Mouse (Mus musculus) layer of hippocampus, postnatal 36 days (tissue): ENCODE measurements around the gene Adtrp. TPM values are rescaled to one million over a fixed set of nuclear protein-coding genes. Genes with fewer than 3 reads are reported as not detected.

Experiments
- DNase-seq, 2 experiments: peaks; one replicate each; pipeline ENCODE4 v3.0.0; 2022
- total RNA-seq, 2 experiments: library from RNA; stranded (reverse); gene quantifications; 2 replicates each; pipeline ENCODE4 v1.2.3; 2021

Gene Adtrp
- under 1 TPM in 1 of 2 experiments, not detected in 1; 0.62 TPM for total RNA-seq

GRCm38 (mm10) chr13:41847516-41848126, at the start of gene Adtrp:
Gene Adtrp, minus strand, starts transcription at chr13:41847684.
- DNase-seq, result no peak

DNA sequence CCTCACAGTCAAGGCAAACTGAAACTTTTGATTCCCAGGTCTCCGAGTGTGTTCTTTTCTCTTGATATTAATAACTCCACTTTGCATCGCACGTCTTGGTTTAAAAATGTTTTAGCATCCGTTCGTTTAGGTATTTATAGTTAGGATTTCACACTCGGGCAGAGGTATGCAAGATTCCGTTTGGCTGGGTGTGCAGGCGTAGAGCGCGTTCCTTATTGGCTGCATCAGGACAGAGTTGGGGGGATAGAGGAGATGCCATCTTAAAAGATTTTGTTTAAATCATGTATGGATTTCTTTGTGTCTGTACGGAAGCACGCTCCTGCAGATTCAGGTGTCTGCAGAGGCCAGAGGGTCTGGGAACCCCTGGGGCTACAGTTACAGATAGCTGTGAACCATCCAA, 44.5 kb upstream of the Adtrp start:
- DNase-seq, result no peak

- DNase-seq, result no peak
These were observed 43.1 kb upstream of the Adtrp start for GRCm38 (mm10) chr13:41890618-41891017.

- no peak for DNase-seq
These were observed 42.7 kb upstream of the Adtrp start for GRCm38 (mm10) chr13:41890111-41890600.

DNA sequence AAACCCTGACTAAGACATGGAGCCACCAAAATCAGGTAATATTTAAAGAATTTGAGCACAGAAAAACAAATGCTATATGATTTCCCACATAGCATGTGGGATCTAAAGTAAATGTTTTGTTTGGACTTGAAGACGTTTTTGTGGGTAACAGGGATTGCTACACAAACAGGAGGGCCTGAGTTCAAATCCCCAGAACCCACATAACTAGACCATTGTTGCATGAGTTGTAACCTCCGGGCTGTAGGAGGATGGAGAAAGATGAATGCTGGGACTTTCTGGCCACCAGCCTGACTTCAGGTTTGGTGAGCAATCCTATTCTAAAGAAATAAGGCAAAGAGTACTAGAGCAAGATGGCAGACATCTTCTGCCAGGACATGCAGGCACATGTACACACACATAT, 41.2 kb upstream of the Adtrp start:
- DNase-seq, result no peak

- DNase-seq, result no peak
These were observed 38.6 kb upstream of the Adtrp start for GRCm38 (mm10) chr13:41886120-41886519.

DNA sequence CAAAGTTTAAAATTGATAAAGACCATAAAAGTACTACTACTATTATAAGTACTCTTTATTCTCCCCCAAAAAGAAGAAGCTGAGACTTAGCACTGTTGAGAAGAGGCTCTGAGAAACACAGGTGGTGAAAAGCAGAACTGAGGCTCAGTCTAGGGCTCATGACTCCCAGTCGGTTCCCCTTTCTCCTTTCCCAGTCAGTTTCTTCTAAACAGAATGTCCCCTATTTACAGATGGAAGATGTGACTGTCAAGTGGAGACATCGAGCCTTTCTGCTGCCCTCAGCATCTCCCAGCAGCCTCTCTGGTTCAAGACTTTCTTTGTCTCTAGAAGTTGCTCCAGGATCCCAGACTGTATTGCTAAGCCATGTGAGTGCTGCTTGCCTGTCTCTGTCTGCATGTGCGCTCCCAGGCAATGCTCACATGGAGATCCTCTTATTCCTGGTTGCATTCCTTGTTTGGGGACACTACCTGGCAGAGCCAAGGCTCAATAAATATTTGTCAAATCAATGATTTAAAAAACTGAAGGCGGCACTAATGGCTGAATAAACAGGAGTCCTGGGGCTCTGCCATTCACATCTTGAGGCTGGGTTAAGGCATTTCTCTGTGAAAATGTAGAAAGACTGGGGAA, 36.3 kb upstream of the Adtrp start:
- DNase-seq, result peak in 1 of 2 experiments; percentile 7

GRCm38 (mm10) chr13:41881201-41881600, 33.7 kb upstream of the Adtrp start:
- DNase-seq, result no peak

GRCm38 (mm10) chr13:41880525-41880924, 33.0 kb upstream of the Adtrp start:
- no peak for DNase-seq

DNA sequence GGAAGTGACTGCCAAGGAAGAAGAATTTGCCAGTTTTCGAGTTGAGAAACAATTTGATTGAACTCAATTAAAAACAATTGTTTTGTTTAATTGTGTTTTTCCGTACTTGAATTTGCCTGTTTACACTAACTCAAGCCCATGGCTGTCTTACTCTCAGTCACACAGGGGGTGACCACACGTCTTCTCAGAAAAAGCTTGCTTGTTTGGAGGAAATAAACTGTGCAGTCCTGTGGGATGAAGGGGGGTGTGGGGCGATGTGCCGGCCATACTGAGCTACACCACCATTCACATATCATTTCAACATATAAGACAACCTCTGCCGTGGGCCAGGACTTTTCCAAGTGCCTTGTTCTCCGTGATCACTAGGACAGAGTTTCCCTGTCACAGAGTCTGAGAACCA, 25.2 kb upstream of the Adtrp start:
- DNase-seq, result no peak

GRCm38 (mm10) chr13:41872161-41872562, 24.7 kb upstream of the Adtrp start:
- no peak for DNase-seq

DNA sequence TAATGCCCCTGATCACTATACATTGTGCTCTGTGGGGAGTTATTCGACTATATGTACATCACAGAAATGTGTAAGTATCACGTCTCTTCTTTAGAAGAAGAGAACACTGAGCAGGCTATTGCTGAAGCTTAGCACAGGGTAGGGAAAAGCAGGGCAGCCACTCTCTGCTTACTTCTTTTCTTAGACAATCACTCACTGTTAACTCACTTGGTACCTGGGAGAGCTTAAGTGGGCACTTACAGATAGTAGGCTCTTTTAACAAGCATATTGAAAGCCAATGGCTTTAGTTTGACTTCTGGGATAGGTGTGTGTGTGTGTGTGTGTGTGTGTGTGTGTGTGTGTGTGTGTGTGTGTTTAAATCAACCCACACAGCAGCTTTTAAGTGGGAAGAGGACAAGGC, 20.0 kb upstream of the Adtrp start:
- DNase-seq, result no peak

DNA sequence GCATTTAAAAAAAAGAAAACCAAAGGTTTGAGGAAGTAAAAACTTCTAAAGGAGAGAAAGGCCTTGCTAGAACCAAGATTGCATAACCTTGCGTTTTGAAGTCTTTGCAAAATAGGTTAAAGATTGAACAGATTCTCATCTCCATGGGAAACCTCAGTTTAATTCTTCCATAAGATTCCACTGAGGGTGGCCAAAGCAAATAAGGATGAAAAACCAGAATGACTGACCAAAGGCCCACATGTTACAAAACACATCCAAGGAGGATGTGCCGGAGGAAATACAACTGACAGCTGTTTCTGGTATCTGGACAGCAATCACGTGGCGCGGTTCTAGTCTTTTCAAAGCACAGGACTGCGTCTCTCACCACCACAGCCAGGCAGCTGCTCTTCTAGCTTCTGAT, 18.1 kb upstream of the Adtrp start:
- DNase-seq, result no peak

DNA sequence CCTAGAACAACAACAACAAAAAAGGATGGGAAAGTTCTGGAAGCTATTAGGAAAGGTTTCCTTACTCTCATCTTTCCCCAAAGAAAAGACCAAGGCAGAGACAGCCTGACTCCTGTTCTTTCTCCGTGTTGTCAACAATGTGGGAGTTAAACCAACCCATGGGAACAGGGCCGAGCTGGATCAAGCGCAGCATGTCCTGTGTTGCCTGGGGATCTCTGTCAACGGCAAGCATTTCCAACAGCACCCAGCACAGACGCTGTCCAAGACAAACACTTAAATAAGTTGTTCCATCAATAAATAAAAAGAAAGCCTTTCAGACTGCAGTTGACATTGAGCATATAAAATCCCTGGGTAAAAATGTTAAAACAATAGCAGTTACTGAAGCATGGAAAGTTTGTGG, 17.6 kb upstream of the Adtrp start:
- no peak for DNase-seq

GRCm38 (mm10) chr13:41860603-41861405, 13.3 kb upstream of the Adtrp start:
- no peak for DNase-seq

GRCm38 (mm10) chr13:41855206-41856185, 8.0 kb upstream of the Adtrp start:
- DNase-seq, result no peak

DNA sequence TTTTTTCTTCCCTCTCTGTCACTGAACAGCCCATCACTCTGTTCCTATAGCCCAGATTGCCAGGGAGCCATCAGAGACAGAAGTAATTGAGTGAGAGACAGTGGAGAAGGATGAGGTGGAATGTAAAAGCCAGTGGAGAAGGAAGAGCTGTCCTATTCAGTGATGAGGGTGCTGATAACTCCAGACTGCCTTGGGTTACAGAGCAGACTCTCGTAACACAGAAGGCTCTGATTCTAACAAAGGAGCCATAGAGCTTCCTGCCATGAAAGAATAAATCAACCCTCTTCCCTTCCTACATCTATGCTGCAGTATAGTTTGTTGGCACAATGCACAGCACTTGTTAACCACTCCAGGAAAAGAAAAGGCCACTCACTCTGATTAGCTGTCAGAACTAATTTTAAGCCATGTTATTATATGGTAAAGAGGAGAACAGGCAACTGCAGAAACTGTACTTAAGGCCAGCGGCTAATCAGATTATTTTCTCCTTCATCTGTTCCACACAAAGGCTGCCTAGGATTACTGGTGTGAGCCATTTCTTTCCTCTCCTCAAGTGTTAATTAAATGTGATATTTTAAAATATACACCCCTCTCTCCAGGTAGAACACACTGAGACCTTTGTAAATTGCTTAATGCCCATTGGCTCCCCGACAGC, 3.4 kb upstream of the Adtrp start:
- no peak for DNase-seq

DNA sequence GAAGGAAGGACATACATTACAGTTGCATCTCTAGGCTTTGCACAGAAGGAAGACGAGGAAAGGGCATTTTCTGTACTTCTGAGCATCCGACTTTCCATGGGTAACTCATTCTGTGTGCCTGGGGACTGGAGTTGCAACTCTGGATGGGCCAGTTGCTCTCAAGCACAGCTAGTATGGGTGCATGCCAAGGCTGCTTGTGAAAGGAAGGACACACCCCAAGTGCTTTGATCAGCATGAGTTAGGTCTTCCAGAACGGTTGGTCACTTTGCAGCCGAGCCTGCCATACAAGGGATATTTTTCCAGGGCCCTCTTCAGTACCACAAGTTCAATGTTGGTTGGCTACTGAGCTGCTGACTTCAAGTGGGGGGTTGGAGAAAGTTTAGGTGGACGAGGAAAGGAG, 968 bp downstream of the Adtrp start:
- no peak for DNase-seq

DNA sequence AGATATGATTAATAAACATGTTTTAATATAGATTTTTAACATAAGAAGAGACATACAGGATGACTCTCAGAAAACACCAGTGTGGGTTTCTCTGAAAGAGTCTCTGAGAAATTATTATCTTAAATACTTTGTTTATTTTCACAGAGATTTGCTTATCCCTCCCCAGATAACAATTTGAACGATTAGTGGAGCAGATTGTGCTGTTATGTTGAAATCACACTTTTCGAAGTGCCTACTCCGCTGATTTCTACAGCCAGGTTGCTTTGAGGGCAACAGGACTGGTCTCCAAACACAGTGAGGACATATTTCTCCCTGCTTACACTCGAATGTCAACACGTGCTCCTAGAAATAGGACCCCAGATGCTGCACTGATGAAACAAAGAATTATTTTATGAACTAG, 2.5 kb downstream of the Adtrp start:
- DNase-seq, result no peak

- DNase-seq, result no peak
These were observed 3.4 kb downstream of the Adtrp start for GRCm38 (mm10) chr13:41844071-41844470.

DNA sequence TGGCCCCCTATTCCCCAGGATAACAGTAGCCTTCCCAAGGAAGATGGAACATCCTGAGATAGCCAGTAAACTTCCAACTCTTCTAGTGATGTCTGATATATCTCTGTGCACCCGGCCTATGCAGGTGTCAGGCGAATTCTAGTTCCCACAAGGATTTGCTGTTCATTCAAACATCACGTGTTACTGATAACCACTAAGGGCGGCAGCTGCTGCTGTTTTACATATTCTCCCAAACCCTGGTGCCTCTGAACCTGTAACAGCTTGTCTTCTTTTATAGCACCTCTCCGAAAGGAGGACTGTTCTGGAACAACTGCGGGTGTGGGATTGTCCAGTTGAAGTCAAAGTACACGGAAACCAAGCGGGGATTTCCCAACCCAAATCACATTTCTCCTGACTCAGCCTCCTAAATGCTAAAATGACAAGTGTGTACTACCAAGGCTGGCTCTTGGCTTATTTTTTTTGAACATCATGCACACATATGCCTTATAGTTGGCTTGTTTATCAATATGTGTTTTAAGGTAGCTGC, 13.8 kb downstream of the Adtrp start:
- no peak for DNase-seq
